Mouse (Mus musculus): ENCODE data around the gene Cryz. TPM values are rescaled to one million over a fixed set of nuclear protein-coding genes. Genes with fewer than 3 reads are reported as not detected.

Cryz gene
- polyA plus RNA-seq (2015; fragmentation: Nextera tagmentation; extraction: Ambion mirVana): 4.8 and 5.1 TPM in 2 replicates

DNA sequence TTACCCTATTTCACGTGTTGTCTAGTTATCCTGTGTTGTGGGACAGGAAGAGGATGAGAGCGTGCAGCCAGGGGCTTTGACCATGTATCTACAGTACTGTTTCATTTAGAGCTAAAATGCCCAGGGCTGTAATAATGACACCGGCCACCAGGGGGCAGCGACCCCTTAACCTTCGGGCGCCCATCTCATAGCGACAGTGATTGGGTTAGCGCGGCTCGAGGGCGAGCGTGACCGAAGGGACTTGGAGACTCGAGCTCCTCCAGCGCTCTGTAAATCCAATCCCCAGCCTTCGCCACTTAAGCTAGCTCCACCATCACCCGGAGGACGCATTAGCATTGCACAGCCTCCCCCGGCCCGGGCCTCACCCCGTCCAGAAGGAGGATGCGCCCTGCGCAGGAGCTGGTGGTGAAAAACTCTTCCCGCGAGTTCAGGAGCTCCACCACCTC, at the start of gene Cryz:
Gene Cryz (plus strand): TSS at position 224 of the 446 bp plus-strand sequence.
- Histone ChIP-seq H3K4me2 (replicated peaks; ENCODE audit: low read depth, low read length) (peak within 1 kb of the TSS; percentile 65), H3K9me3 (ENCODE audit: low read length) (no peaks in the 10 kb centered on the region), H3K36me3 (ENCODE audit: insufficient read depth, low read length) (no peaks in the 10 kb centered on the region), H3K27ac (ENCODE audit: low read length) (peak within 1 kb of the TSS; percentile 92), H3K4me3 (ENCODE audit: low read depth, low read length) (peak within 1 kb of the TSS; percentile 98), H3K9ac (replicated peaks; ENCODE audit: low read depth) (peak within 1 kb of the TSS; percentile 77), H3K27me3 (replicated peaks; ENCODE audit: insufficient read depth, low read length) (no peaks in the 10 kb centered on the region), H3K4me1 (ENCODE audit: insufficient read depth, low read depth, low read length) (peaks cover 6% of the 10 kb centered on the region; the same call in 1 of the 2 replicates)
- TF ChIP-seq EP300 (IDR thresholded peaks at IDR 0.05) (no peak), CTCF (IDR thresholded peaks at IDR 0.05) (peak; percentile 90)
- 0% methylated on average over 25 of the region's 25 CpGs for WGBS
- ATAC-seq (peak; percentile 91), DNase-seq (ENCODE audit: low spot score) (peak; percentile 89)

DNA sequence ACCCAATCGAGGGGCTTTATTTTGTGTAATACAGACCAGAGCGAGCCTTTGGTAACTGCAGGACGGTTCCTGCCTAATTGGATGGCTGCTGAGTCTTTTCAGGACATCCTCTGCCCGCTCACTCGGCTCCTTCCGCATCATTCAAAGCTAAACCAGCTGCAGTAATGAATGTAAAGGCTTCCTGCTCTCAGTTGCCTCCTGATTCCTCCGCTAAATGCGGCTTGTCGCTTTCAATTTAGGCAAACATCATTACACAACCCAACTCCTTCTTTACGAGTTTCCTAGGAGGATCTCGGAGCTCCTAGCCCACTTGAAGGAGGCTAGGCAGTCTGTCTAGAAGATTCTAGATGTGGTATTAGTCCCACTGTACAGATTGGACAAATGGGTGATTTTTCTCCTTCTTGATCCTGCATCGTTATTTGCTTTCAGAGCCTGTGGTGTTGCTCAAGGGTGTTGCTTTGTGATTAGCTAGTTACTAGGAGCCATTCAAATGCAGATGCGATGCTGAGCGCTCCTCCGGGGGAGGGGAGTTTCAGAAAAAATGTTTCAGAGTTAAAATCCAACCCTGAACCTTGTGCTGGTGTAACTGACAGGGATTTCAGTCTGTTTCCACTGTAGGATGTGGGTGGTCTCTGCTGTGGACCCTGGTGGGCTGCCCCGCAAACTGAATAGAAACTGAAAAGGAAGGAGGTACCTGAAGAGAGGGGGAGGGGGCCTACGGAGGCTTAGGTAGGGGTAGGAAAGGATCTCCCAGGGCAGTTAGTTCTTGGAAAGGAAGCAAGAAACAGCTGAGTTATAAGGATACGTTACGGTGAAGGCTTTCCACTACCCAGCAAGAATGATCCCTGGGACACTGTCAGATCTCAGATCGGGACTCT, 48.7 kb upstream of the Cryz start:
- H3K4me2 ChIP-seq (replicated peaks; ENCODE audit: low read depth, low read length): no peak overlapping the region
- no peak overlapping the region for H3K9ac ChIP-seq (replicated peaks; ENCODE audit: low read depth)
- no peaks in the 10 kb centered on the region for H3K9me3 ChIP-seq (ENCODE audit: low read length)
- WGBS: 11% methylated on average over 20 of the region's 20 CpGs
- no peak overlapping the region for H3K27ac ChIP-seq (ENCODE audit: low read length)
- peaks cover 4% of the 10 kb centered on the region; the same call in 1 of the 2 replicates for H3K4me1 ChIP-seq (ENCODE audit: insufficient read depth, low read depth, low read length)
- no peak for TF ChIP-seq CTCF (IDR thresholded peaks at IDR 0.05)
- TF ChIP-seq EP300 (IDR thresholded peaks at IDR 0.05): no peak
- H3K4me3 ChIP-seq (ENCODE audit: low read depth, low read length): no peak overlapping the region
- H3K27me3 ChIP-seq (replicated peaks; ENCODE audit: insufficient read depth, low read length): no peaks in the 10 kb centered on the region
- DNase-seq (ENCODE audit: low spot score): no peak
- ATAC-seq: no peak
- H3K36me3 ChIP-seq (ENCODE audit: insufficient read depth, low read length): no peaks in the 10 kb centered on the region

DNA sequence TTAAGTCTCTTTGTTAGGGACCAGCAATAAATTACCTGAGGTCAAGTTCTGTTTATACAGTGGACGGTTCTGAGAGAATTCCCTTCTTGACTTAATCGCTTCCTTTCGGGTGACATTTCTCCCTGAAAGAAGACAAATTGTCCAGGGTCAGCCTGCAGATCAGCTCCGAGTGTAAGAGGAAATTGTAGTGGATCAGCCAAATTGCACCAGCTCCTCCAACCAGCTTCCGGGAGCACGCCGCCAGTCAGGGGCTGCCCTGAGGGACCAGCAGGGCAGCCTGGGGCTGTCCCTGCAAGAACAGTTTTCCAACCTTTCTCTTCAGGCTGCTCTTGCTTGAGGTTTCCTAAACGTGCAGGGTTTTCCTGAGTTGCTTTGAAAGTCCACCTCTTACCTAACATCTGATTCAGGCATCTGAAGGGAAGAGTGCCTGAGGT, 47.6 kb upstream of the Cryz start:
- Histone ChIP-seq H3K27ac (ENCODE audit: low read length) (no peak overlapping the region), H3K36me3 (ENCODE audit: insufficient read depth, low read length) (no peaks in the 10 kb centered on the region), H3K9ac (replicated peaks; ENCODE audit: low read depth) (no peak overlapping the region), H3K4me2 (replicated peaks; ENCODE audit: low read depth, low read length) (no peak overlapping the region), H3K4me3 (ENCODE audit: low read depth, low read length) (no peak overlapping the region), H3K9me3 (ENCODE audit: low read length) (no peaks in the 10 kb centered on the region), H3K27me3 (replicated peaks; ENCODE audit: insufficient read depth, low read length) (no peaks in the 10 kb centered on the region), H3K4me1 (ENCODE audit: insufficient read depth, low read depth, low read length) (peaks cover 4% of the 10 kb centered on the region; the same call in 1 of the 2 replicates)
- ATAC-seq (no peak), DNase-seq (ENCODE audit: low spot score) (peak; percentile 11)
- WGBS: 11% methylated on average over 8 of the region's 8 CpGs
- TF ChIP-seq EP300 (IDR thresholded peaks at IDR 0.05): no peak
- TF ChIP-seq CTCF (IDR thresholded peaks at IDR 0.05): no peak

DNA sequence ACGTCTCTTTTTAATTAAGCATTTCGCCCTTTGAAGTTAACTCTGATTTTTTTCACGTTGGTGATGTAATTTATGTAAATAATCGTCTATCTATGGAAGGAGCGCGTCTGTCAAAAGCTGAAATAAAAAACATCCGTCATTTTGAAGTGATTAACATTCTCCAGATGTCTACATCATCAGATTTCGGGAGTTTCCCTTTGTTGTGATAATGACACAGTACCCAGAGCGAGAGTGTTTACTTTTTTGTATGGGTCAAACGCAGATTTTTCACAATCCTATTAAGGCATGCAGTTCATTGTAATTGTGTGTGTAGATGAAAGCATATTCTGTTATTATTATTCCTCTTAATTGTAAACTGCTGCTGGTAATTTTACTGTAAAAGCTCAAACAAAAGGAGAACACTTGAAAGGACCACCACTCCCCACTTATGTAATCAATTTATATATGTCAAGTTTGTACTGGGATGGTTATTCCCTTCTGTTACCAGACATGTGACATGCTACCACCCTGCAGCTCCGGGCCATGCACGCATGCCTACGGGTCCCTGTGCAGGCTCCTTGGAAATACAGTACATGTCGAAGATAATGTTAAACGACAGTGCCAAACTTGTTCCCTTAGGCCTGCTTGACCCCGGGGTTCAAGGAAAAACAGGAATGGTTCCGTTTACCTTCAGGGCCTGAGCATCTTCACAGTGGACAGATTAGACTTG, 46.0 kb upstream of the Cryz start:
- Histone ChIP-seq H3K9me3 (ENCODE audit: low read length) (no peaks in the 10 kb centered on the region), H3K4me2 (replicated peaks; ENCODE audit: low read depth, low read length) (no peak overlapping the region), H3K27ac (ENCODE audit: low read length) (no peak overlapping the region), H3K9ac (replicated peaks; ENCODE audit: low read depth) (no peak overlapping the region), H3K4me1 (ENCODE audit: insufficient read depth, low read depth, low read length) (peaks cover 4% of the 10 kb centered on the region; the same call in 1 of the 2 replicates), H3K27me3 (replicated peaks; ENCODE audit: insufficient read depth, low read length) (no peaks in the 10 kb centered on the region), H3K4me3 (ENCODE audit: low read depth, low read length) (no peak overlapping the region), H3K36me3 (ENCODE audit: insufficient read depth, low read length) (no peaks in the 10 kb centered on the region)
- no peak for ATAC-seq
- WGBS: 45% methylated on average over 17 of the region's 17 CpGs
- no peak for DNase-seq (ENCODE audit: low spot score)
- no peak for TF ChIP-seq EP300 (IDR thresholded peaks at IDR 0.05)
- no peak for TF ChIP-seq CTCF (IDR thresholded peaks at IDR 0.05)

DNA sequence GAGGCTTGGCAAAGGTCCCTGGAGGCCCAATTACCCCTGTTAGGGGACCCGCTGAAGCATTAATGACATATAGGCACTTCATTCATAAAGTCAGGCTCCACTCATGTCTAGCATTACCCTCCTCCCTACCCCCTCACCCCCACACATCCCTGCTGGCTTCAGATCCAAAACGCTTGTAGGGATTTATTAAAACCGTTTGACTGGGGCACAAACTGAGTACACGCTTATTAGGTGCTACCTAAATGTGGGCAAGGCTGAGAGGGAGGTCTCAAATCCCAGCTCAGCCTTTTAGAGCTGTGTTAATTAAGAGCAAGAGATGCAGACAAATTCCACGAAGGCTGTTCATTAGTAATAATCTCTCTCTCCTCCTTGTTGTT, 45.5 kb upstream of the Cryz start:
- no peaks in the 10 kb centered on the region for H3K9me3 ChIP-seq (ENCODE audit: low read length)
- H3K27me3 ChIP-seq (replicated peaks; ENCODE audit: insufficient read depth, low read length): no peaks in the 10 kb centered on the region
- ATAC-seq: no peak
- no peak overlapping the region for H3K4me2 ChIP-seq (replicated peaks; ENCODE audit: low read depth, low read length)
- H3K9ac ChIP-seq (replicated peaks; ENCODE audit: low read depth): no peak overlapping the region
- H3K27ac ChIP-seq (ENCODE audit: low read length): no peak overlapping the region
- 52% methylated on average over 5 of the region's 5 CpGs for WGBS
- H3K4me3 ChIP-seq (ENCODE audit: low read depth, low read length): no peak overlapping the region
- DNase-seq (ENCODE audit: low spot score): no peak
- H3K4me1 ChIP-seq (ENCODE audit: insufficient read depth, low read depth, low read length): peaks cover 4% of the 10 kb centered on the region; the same call in 1 of the 2 replicates
- H3K36me3 ChIP-seq (ENCODE audit: insufficient read depth, low read length): no peaks in the 10 kb centered on the region
- TF ChIP-seq CTCF (IDR thresholded peaks at IDR 0.05): no peak
- no peak for TF ChIP-seq EP300 (IDR thresholded peaks at IDR 0.05)

DNA sequence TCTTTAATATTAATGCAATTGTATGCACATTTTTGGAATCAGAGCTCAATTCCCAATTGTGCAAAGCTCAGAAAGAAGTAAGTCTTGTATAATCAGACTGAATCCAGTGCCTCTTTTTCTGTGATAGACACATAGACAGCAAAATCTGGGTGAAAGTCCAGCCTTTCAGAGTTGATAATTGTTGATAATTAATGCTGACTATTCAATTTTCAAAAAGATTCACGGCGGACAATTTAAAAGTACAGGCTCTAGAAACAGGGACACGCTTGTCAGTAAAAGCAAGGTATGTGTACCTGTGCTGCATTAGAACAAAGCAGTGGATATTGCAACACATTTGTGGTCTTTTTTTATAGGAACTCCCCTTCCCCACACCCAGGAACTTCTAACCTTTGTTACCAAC, 34.3 kb upstream of the Cryz start:
- WGBS: 89% methylated on average over 3 of the region's 3 CpGs
- H3K27me3 ChIP-seq (replicated peaks; ENCODE audit: insufficient read depth, low read length): no peaks in the 10 kb centered on the region
- DNase-seq (ENCODE audit: low spot score) (no peak), ATAC-seq (no peak)
- H3K36me3 ChIP-seq (ENCODE audit: insufficient read depth, low read length): no peaks in the 10 kb centered on the region
- H3K9ac ChIP-seq (replicated peaks; ENCODE audit: low read depth): no peak overlapping the region
- TF ChIP-seq CTCF (IDR thresholded peaks at IDR 0.05) (no peak), EP300 (IDR thresholded peaks at IDR 0.05) (no peak)
- no peak overlapping the region for H3K4me2 ChIP-seq (replicated peaks; ENCODE audit: low read depth, low read length)
- no peaks in the 10 kb centered on the region for H3K9me3 ChIP-seq (ENCODE audit: low read length)
- no peak overlapping the region for H3K27ac ChIP-seq (ENCODE audit: low read length)
- H3K4me3 ChIP-seq (ENCODE audit: low read depth, low read length): no peak overlapping the region
- no peaks in the 10 kb centered on the region for H3K4me1 ChIP-seq (ENCODE audit: insufficient read depth, low read depth, low read length)

Data from lung, postnatal 0 days (tissue).